Mouse (Mus musculus) liver, embryonic 14.5 days (tissue): ENCODE measurements around the gene Fam217a. TPM values are rescaled to one million over a fixed set of nuclear protein-coding genes. Genes with fewer than 3 reads are reported as not detected.
A peak's percentile ranks its signal among the peaks of the same experiment; 100 is the strongest.
"Not testable (repeated sequence)": the region's sequence is repeated elsewhere in the genome, so short reads cannot be mapped to it uniquely, and the experiment has no call there.

Experiments
- ATAC-seq: fragments of 200-750 bp; cut with Nextera tagmentation; 2 replicates; pipeline ENCODE4 v1.8.0; 2017; ENCODE audit warnings: moderate number of reproducible peaks, mild to moderate bottlenecking, moderate library complexity; ENCODE audit not compliant: insufficient read depth
- DNase-seq, 3 experiments: peaks; one replicate each; pipeline ENCODE4 v3.0.0-alpha.2; 2012 to 2013; ENCODE audit warnings: low read depth in 3 of 3, low spot score in 3 of 3
- H3K27ac ChIP-seq: fragments of 300-500 bp; sonication (generic); 2 replicates; pipeline ENCODE4 v1.5.1; 2014; ENCODE audit warnings: moderate library complexity, mild to moderate bottlenecking, control low read depth, inconsistent platforms
- H3K27me3 ChIP-seq: fragments of 300-500 bp; sonication (generic); 2 replicates; pipeline ENCODE4 v1.6.1; 2014; ENCODE audit warnings: mild to moderate bottlenecking, low read length, moderate library complexity; ENCODE audit not compliant: control insufficient read depth, insufficient read depth
- H3K36me3 ChIP-seq: fragments of 300-500 bp; sonication (generic); replicated peaks from 2 replicates; pipeline ENCODE4 v1.6.1; 2014; ENCODE audit warnings: low read depth; ENCODE audit not compliant: control insufficient read depth, insufficient read depth
- H3K4me1 ChIP-seq, 2 experiments: fragments of 200-500 bp in 1 of 2; fragments of 300-500 bp in 1 of 2; sonication (generic) in 1 of 2; replicated peaks; 2 replicates each; pipeline ENCODE4 v1.6.1; 2012 to 2014; ENCODE audit warnings: antibody characterized with exemption in 1 of 2, inconsistent platforms in 1 of 2, low read length in 1 of 2; ENCODE audit not compliant: control insufficient read depth in 2 of 2, insufficient read depth in 2 of 2
- H3K4me2 ChIP-seq: fragments of 300-500 bp; sonication (generic); 2 replicates; pipeline ENCODE4 v1.6.1; 2014; ENCODE audit warnings: low read depth, mild to moderate bottlenecking, control low read depth, moderate library complexity
- H3K4me3 ChIP-seq, 2 experiments: fragments of 200-500 bp in 1 of 2; fragments of 300-500 bp in 1 of 2; sonication (generic) in 1 of 2; 2 replicates each; pipeline ENCODE4 v1.5.1; 2012 to 2014; ENCODE audit warnings: low read depth in 2 of 2, low read length in 2 of 2, mild to moderate bottlenecking in 2 of 2, control low read depth in 1 of 2, inconsistent platforms in 1 of 2, moderate library complexity in 1 of 2; ENCODE audit not compliant: insufficient read depth in 1 of 2
- H3K9ac ChIP-seq: fragments of 300-500 bp; sonication (generic); replicated peaks from 2 replicates; pipeline ENCODE4 v1.6.1; 2014; ENCODE audit warnings: mild to moderate bottlenecking, control low read depth, moderate library complexity
- H3K9me3 ChIP-seq: fragments of 300-500 bp; sonication (generic); 2 replicates; pipeline ENCODE4 v1.6.1; 2016; ENCODE audit warnings: low read length, mixed read lengths; ENCODE audit not compliant: control insufficient read depth
- CTCF ChIP-seq: IDR thresholded peaks from 2 replicates; pipeline ENCODE4 v1.5.1; 2016; ENCODE audit warnings: antibody characterized with exemption, low read depth, control low read depth
- EP300 ChIP-seq: IDR thresholded peaks from 2 replicates; pipeline ENCODE4 v1.6.1; 2016; ENCODE audit warnings: antibody characterized with exemption, low read depth
- WGBS: fragments of 180-500 bp; shearing (Covaris S2); extraction: QIAGEN DNeasy Blood & Tissue Kit; methylation state at CpG from one replicate; pipeline ENCODE4 v1.1.7; 2014; ENCODE audit not compliant: insufficient replicate concordance; 5-methylcytosine and 5-hydroxymethylcytosine counted together
- polyA plus RNA-seq, 2 experiments: library from polyadenylated mRNA; depleted of rRNA in 1 of 2; stranded (reverse) in 1 of 2; unstranded in 1 of 2; fragments of >200 nt; fragmentation: Nextera tagmentation in 1 of 2; extraction: Ambion mirVana in 1 of 2; gene quantifications; 2 replicates each; pipeline versions ENCODE4 v1.2.1 to v1.2.3; 2012 to 2014

Gene Fam217a
- polyA plus RNA-seq, 2 experiments = 0.09 to 0.17 TPM

DNA sequence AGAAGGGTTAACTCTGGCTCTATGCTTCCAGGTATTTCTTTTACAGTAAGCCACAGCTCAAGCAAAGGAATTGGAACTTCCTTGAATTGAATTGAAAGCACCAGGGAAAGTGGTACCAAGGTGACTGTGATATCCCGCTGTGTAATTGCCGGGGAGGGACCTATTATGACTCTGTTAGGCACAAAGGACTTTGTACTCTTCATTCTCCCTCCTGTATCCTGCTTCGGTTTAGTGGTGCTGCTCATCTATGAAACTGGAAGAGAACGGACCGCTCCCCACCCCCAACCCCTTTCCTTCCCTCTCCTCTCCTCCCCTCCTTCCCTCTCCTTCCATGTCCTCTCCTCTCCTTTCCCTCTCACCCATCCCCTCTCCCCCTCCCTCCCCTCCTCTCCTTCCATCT, 40.8 kb upstream of the Fam217a start:
- Histone ChIP-seq H3K4me1 (peaks cover 2% of the 10 kb centered on the region in 2 experiments; a peak in 1 of 4 replicates), H3K27ac (no peak overlapping the region), H3K36me3 (no peaks in the 10 kb centered on the region), H3K27me3 (peaks cover 15% of the 10 kb centered on the region), H3K4me3 (no peak overlapping the region; a peak in 1 of 4 replicates), H3K4me2 (no peak overlapping the region; the same call in 1 of the 2 replicates), H3K9me3 (no peaks in the 10 kb centered on the region), H3K9ac (no peak overlapping the region)
- no peak for TF ChIP-seq CTCF
- TF ChIP-seq EP300 = no peak
- DNase-seq = no peak
- WGBS = 20% methylated on average over 5 of the region's 5 CpGs
- ATAC-seq = no peak

DNA sequence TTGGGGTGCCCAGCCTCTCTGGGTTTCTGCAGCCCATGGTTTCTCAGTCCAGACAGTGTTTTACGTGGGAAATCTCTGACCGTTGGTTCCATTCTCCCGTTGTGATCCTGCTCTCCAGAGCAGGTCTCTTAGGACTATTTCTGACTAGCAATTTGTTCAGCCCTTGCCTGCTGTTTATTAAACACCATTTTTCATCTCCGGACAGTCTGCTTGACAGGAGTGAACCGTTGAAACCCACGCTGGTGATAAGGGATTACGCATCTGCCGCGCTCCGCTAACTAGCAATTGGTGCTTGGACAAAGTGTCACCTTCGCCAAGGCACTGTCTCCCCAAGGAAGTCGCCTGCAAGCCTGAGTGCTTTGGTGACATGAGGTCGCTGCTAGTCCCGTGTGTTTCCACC, 40.3 kb upstream of the Fam217a start:
- H3K4me3 ChIP-seq = peak overlapping the region in 1 of 2 experiments; percentile 39; a peak in 1 of 4 replicates
- no peak overlapping the region for H3K9ac ChIP-seq
- DNase-seq (no peak), ATAC-seq (no peak)
- H3K27me3 ChIP-seq = peaks cover 15% of the 10 kb centered on the region
- WGBS = 3% methylated on average over 14 of the region's 14 CpGs
- TF ChIP-seq CTCF (no peak), EP300 (no peak)
- no peaks in the 10 kb centered on the region for H3K36me3 ChIP-seq
- no peak overlapping the region for H3K27ac ChIP-seq
- no peaks in the 10 kb centered on the region for H3K9me3 ChIP-seq
- peak overlapping the region; percentile 62 for H3K4me2 ChIP-seq
- peaks cover 2% of the 10 kb centered on the region in 2 experiments; a peak in 1 of 4 replicates for H3K4me1 ChIP-seq

DNA sequence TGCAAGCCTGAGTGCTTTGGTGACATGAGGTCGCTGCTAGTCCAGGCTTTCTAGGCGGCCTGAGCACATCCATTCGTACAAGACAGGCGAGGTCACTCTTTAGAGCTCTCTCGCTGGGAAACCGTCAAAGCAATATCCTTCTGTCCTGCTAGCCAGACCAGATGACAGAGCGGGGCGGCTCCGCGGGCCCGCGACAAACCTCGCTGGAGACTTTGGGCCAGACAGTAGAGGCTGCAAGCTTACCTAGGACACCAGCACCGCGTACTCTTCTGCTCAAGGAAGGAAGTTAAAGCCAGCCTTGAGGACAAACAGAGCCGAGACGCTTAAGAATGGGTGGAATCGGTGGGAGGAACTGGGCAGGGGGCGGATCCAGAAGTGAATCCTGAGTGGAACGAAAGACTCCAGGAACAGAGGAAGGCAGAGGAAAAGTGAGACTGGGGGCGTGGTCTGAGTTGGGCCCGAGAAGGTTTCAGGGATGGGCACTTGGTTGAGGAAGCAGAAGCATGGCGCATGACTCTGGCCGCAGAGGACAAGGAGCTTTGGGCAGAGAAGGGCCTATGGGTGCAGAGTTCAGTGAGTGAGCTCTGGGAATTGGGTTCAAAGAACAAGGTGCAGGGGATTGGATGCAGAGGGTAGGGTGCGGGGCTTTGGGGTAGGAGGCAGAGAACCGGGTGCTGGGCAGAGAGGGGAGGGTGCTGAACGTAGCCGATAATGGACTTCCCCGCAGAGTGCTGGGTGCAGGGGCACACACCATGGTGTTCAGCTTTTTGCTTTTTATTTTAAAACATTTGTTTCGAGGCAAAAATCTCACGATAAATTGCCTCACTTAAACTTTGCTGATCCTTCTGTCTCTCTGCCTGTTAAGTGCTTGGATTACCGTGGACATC, 39.6 kb upstream of the Fam217a start, which contains the start of gene Eci3:
Gene Eci3, minus strand, starts transcription at position 300 of the 887 bp plus-strand sequence.
- Histone ChIP-seq H3K27me3 (peaks cover 15% of the 10 kb centered on the region), H3K27ac (no peak within 1 kb of the TSS), H3K4me3 (peak within 1 kb of the TSS; percentile 32 to 39), H3K9ac (no peak within 1 kb of the TSS), H3K4me2 (peak within 1 kb of the TSS; percentile 62), H3K9me3 (no peaks in the 10 kb centered on the region), H3K4me1 (peaks cover 2% of the 10 kb centered on the region in 2 experiments; a peak in 1 of 4 replicates), H3K36me3 (no peaks in the 10 kb centered on the region)
- ATAC-seq = no peak
- no peak for DNase-seq
- no peak for TF ChIP-seq EP300
- TF ChIP-seq CTCF = no peak
- 3% methylated on average over 32 of the region's 32 CpGs for WGBS

DNA sequence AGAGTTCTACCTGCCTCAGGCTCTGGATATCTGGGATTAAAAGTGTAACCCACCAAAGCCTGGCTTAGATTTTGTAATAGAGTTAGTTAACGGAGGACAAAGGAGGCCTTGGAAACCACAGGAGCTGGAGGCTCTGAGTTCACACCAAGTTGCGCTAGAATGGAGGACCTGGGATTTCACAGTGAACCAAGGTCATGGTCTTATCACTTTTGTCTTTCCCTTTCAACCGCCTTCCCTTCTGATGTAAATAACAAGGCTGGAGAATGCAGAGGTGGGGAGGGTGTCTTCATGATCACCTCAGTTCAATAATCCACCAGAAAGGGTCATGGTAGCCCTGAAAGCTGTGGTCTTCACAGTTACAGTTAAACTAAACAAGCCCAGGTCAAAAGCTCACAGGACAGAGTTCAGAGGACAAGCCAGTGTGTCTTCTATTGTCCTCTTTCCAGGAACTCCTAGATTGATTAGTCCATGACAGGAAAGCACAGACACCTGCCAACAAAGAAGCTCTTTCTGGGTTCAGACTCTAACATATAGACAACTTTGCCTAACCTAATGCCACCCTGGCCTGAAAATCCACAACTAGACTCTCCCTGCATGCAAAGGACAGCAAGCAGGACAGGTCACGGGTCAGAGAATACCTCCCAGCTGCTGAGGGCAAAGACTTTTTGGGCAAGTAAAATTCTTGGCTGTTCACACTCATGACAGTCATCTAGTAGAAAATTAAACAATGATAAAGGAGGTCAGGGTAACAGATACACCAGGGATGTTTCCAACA, 37.1 kb upstream of the Fam217a start:
- Histone ChIP-seq H3K27ac (no peak overlapping the region), H3K36me3 (no peaks in the 10 kb centered on the region), H3K4me1 (peaks cover 2% of the 10 kb centered on the region in 2 experiments; a peak in 1 of 4 replicates), H3K9me3 (no peaks in the 10 kb centered on the region), H3K4me3 (no peak overlapping the region), H3K27me3 (peaks cover 15% of the 10 kb centered on the region), H3K4me2 (no peak overlapping the region), H3K9ac (no peak overlapping the region)
- DNase-seq (no peak), ATAC-seq (no peak)
- 54% methylated on average over 4 of the region's 4 CpGs for WGBS
- TF ChIP-seq EP300 (no peak), CTCF (no peak)

DNA sequence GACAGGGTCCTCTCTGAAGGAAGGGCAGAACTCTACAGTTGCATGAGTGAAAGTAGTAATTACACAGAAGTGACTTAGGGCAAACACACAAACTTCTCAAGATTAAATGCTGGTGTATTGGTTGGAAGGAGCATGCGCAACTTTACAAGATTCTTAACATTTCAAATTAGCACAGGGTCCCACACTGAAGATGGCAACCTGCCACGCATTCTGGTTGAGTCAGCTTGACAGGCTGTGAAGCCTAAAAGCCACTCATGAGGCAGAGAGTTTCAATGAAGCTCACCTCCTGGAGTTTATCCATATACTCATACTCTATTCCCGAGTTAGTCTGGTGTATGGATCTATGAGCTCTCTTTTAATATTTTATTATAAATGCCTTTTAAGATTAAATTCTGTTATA, 34.0 kb upstream of the Fam217a start:
- ATAC-seq, H3K27ac ChIP-seq, H3K9ac ChIP-seq, H3K9me3 ChIP-seq, H3K4me2 ChIP-seq, H3K4me3 ChIP-seq, H3K4me1 ChIP-seq, DNase-seq, H3K36me3 ChIP-seq, H3K27me3 ChIP-seq: not testable (repeated sequence)
- WGBS = 57% methylated on average over 3 of the region's 3 CpGs
